Mouse (Mus musculus): Measurements from ENCODE around the gene Gm45194. TPM values are rescaled to one million over a fixed set of nuclear protein-coding genes. Genes with fewer than 3 reads are reported as not detected.
A peak's percentile ranks its signal among the peaks of the same experiment; 100 is the strongest.

Gene Gm45194
- 0.48 and 0.66 TPM in 2 replicates for polyA plus RNA-seq (2015; fragmentation: Nextera tagmentation; extraction: Ambion mirVana)

- H3K9ac ChIP-seq: no peak within 1 kb of the TSS
- H3K4me1 ChIP-seq: no peaks in the 10 kb centered on the region
- H3K4me2 ChIP-seq: no peak within 1 kb of the TSS
- no peak within 1 kb of the TSS for H3K4me3 ChIP-seq
- no peaks in the 10 kb centered on the region for H3K36me3 ChIP-seq
- H3K9me3 ChIP-seq: no peaks in the 10 kb centered on the region
- H3K27ac ChIP-seq (replicated peaks): no peak within 1 kb of the TSS
- 38% methylated on average over 2 of the region's 2 CpGs for WGBS
- no peak for ATAC-seq (ENCODE audit: extremely low read depth, insufficient number of reproducible peaks, low FRiP score, low TSS enrichment)
- H3K27me3 ChIP-seq (replicated peaks): peaks cover 9% of the 10 kb centered on the region; the same call in 1 of the 2 replicates
Observed at GRCm38 (mm10) chrX:111891089-111891488, at the start of gene Gm45194. Gene Gm45194 (plus strand): TSS chrX:111891389.

- 66% methylated on average over 3 of the region's 3 CpGs for WGBS
- no peak overlapping the region for H3K4me3 ChIP-seq
- no peak overlapping the region for H3K4me2 ChIP-seq
- ATAC-seq (ENCODE audit: extremely low read depth, insufficient number of reproducible peaks, low FRiP score, low TSS enrichment): no peak
- H3K9ac ChIP-seq: no peak overlapping the region
- no peaks in the 10 kb centered on the region for H3K27me3 ChIP-seq (replicated peaks)
- H3K4me1 ChIP-seq: no peaks in the 10 kb centered on the region
- no peaks in the 10 kb centered on the region for H3K9me3 ChIP-seq
- no peak overlapping the region for H3K27ac ChIP-seq (replicated peaks)
- no peaks in the 10 kb centered on the region for H3K36me3 ChIP-seq
Observed at GRCm38 (mm10) chrX:111855878-111856277, 35.3 kb upstream of the Gm45194 start.

GRCm38 (mm10) chrX:111881251-111881650, 9.9 kb upstream of the Gm45194 start:
- Histone ChIP-seq H3K4me1 (no peaks in the 10 kb centered on the region), H3K9me3 (no peaks in the 10 kb centered on the region), H3K9ac (no peak overlapping the region), H3K4me3 (no peak overlapping the region), H3K27ac (replicated peaks) (no peak overlapping the region), H3K4me2 (no peak overlapping the region), H3K27me3 (replicated peaks) (no peaks in the 10 kb centered on the region), H3K36me3 (no peaks in the 10 kb centered on the region)
- no peak for ATAC-seq (ENCODE audit: extremely low read depth, insufficient number of reproducible peaks, low FRiP score, low TSS enrichment)
- 77% methylated on average over 5 of the region's 5 CpGs for WGBS

- Histone ChIP-seq H3K27me3 (replicated peaks) (peaks cover 9% of the 10 kb centered on the region; the same call in 1 of the 2 replicates), H3K4me3 (peak overlapping the region; percentile 52), H3K4me1 (no peaks in the 10 kb centered on the region), H3K36me3 (no peaks in the 10 kb centered on the region), H3K9ac (peak overlapping the region; percentile 40; the same call in 1 of the 2 replicates), H3K27ac (replicated peaks) (no peak overlapping the region), H3K9me3 (no peaks in the 10 kb centered on the region), H3K4me2 (peak overlapping the region; percentile 72)
- WGBS: 17% methylated on average over 59 of the region's 71 CpGs
- no peak for ATAC-seq (ENCODE audit: extremely low read depth, insufficient number of reproducible peaks, low FRiP score, low TSS enrichment)
Observed at GRCm38 (mm10) chrX:111894321-111895050, 3.3 kb downstream of the Gm45194 start.

GRCm38 (mm10) chrX:111895084-111895779, 4.0 kb downstream of the Gm45194 start:
- Histone ChIP-seq H3K9ac (peak overlapping the region; percentile 40; the same call in 1 of the 2 replicates), H3K27me3 (replicated peaks) (peaks cover 9% of the 10 kb centered on the region; the same call in 1 of the 2 replicates), H3K36me3 (no peaks in the 10 kb centered on the region), H3K9me3 (no peaks in the 10 kb centered on the region), H3K4me1 (no peaks in the 10 kb centered on the region), H3K4me2 (peak overlapping the region; percentile 72), H3K27ac (replicated peaks) (no peak overlapping the region), H3K4me3 (peak overlapping the region; percentile 52)
- no peak for ATAC-seq (ENCODE audit: extremely low read depth, insufficient number of reproducible peaks, low FRiP score, low TSS enrichment)
- WGBS: 27% methylated on average over 25 of the region's 70 CpGs

GRCm38 (mm10) chrX:111917422-111917821, 26.2 kb downstream of the Gm45194 start:
- no peaks in the 10 kb centered on the region for H3K36me3 ChIP-seq
- no peak overlapping the region for H3K9ac ChIP-seq
- no peaks in the 10 kb centered on the region for H3K4me1 ChIP-seq
- H3K27me3 ChIP-seq (replicated peaks): no peaks in the 10 kb centered on the region
- no peak overlapping the region for H3K4me2 ChIP-seq
- no peak overlapping the region for H3K4me3 ChIP-seq
- no peak overlapping the region for H3K27ac ChIP-seq (replicated peaks)
- no peak for ATAC-seq (ENCODE audit: extremely low read depth, insufficient number of reproducible peaks, low FRiP score, low TSS enrichment)
- no peaks in the 10 kb centered on the region for H3K9me3 ChIP-seq

GRCm38 (mm10) chrX:111960909-111961308, 69.7 kb downstream of the Gm45194 start:
- no peak overlapping the region for H3K9ac ChIP-seq
- H3K4me2 ChIP-seq: no peak overlapping the region
- H3K36me3 ChIP-seq: no peaks in the 10 kb centered on the region
- H3K4me1 ChIP-seq: no peaks in the 10 kb centered on the region
- ATAC-seq (ENCODE audit: extremely low read depth, insufficient number of reproducible peaks, low FRiP score, low TSS enrichment): no peak
- H3K4me3 ChIP-seq: no peak overlapping the region
- H3K9me3 ChIP-seq: no peaks in the 10 kb centered on the region
- H3K27ac ChIP-seq (replicated peaks): no peak overlapping the region
- H3K27me3 ChIP-seq (replicated peaks): no peaks in the 10 kb centered on the region
- WGBS: 36% methylated on average over 4 of the region's 4 CpGs

- Histone ChIP-seq H3K27ac (replicated peaks) (no peak overlapping the region), H3K9me3 (no peaks in the 10 kb centered on the region), H3K4me1 (no peaks in the 10 kb centered on the region), H3K4me3 (no peak overlapping the region), H3K9ac (no peak overlapping the region), H3K27me3 (replicated peaks) (no peaks in the 10 kb centered on the region), H3K4me2 (no peak overlapping the region), H3K36me3 (no peaks in the 10 kb centered on the region)
- WGBS: 15% methylated on average over 1 of the region's 1 CpGs
- ATAC-seq (ENCODE audit: extremely low read depth, insufficient number of reproducible peaks, low FRiP score, low TSS enrichment): no peak
Observed at GRCm38 (mm10) chrX:111999661-112000060, 108.5 kb downstream of the Gm45194 start.

GRCm38 (mm10) chrX:112010707-112011106, 119.5 kb downstream of the Gm45194 start, which contains the start of gene Tex16:
Gene Tex16 (plus strand): TSS chrX:112011007.
- no peak within 1 kb of the TSS for H3K4me2 ChIP-seq
- H3K4me1 ChIP-seq: no peaks in the 10 kb centered on the region
- no peak within 1 kb of the TSS for H3K4me3 ChIP-seq
- H3K9me3 ChIP-seq: no peaks in the 10 kb centered on the region
- no peaks in the 10 kb centered on the region for H3K27me3 ChIP-seq (replicated peaks)
- ATAC-seq (ENCODE audit: extremely low read depth, insufficient number of reproducible peaks, low FRiP score, low TSS enrichment): no peak
- no peak within 1 kb of the TSS for H3K9ac ChIP-seq
- no peaks in the 10 kb centered on the region for H3K36me3 ChIP-seq
- no peak within 1 kb of the TSS for H3K27ac ChIP-seq (replicated peaks)

- ATAC-seq (ENCODE audit: extremely low read depth, insufficient number of reproducible peaks, low FRiP score, low TSS enrichment): no peak
- no peaks in the 10 kb centered on the region for H3K36me3 ChIP-seq
- no peaks in the 10 kb centered on the region for H3K9me3 ChIP-seq
- 76% methylated on average over 3 of the region's 3 CpGs for WGBS
- no peaks in the 10 kb centered on the region for H3K27me3 ChIP-seq (replicated peaks)
- no peak within 1 kb of the TSS for H3K4me3 ChIP-seq
- no peak within 1 kb of the TSS for H3K4me2 ChIP-seq
- H3K27ac ChIP-seq (replicated peaks): no peak within 1 kb of the TSS
- H3K4me1 ChIP-seq: no peaks in the 10 kb centered on the region
- no peak within 1 kb of the TSS for H3K9ac ChIP-seq
Observed at GRCm38 (mm10) chrX:112238749-112239148, 347.6 kb downstream of the Gm45194 start, which contains the start of gene 4933403O08Rik. Gene 4933403O08Rik (plus strand): TSS chrX:112239049.

GRCm38 (mm10) chrX:112242916-112243315, 351.7 kb downstream of the Gm45194 start:
- WGBS: 69% methylated on average over 1 of the region's 1 CpGs
- H3K9me3 ChIP-seq: no peaks in the 10 kb centered on the region
- no peaks in the 10 kb centered on the region for H3K36me3 ChIP-seq
- ATAC-seq (ENCODE audit: extremely low read depth, insufficient number of reproducible peaks, low FRiP score, low TSS enrichment): no peak
- no peak overlapping the region for H3K4me2 ChIP-seq
- H3K4me3 ChIP-seq: no peak overlapping the region
- no peaks in the 10 kb centered on the region for H3K4me1 ChIP-seq
- no peak overlapping the region for H3K9ac ChIP-seq
- H3K27ac ChIP-seq (replicated peaks): no peak overlapping the region
- H3K27me3 ChIP-seq (replicated peaks): no peaks in the 10 kb centered on the region

Measured in heart, embryonic 13.5 days (tissue).